Mouse (Mus musculus): ENCODE measurements around the gene Olfr960. TPM values are rescaled to one million over a fixed set of nuclear protein-coding genes. Genes with fewer than 3 reads are reported as not detected.

The Olfr960 gene
- polyA plus RNA-seq, 1 experiment from 2014 or later: not detected

- Histone ChIP-seq H3K9me3 (no peaks in the 10 kb centered on the region), H3K4me1 (no peaks in the 10 kb centered on the region), H3K4me3 (no peak overlapping the region), H3K4me2 (no peak overlapping the region), H3K27me3 (no peaks in the 10 kb centered on the region), H3K36me3 (no peaks in the 10 kb centered on the region), H3K9ac (no peak overlapping the region), H3K27ac (no peak overlapping the region)
- ATAC-seq (ENCODE audit: borderline replicate concordance, extremely low read depth, low FRiP score, low TSS enrichment): no peak
- WGBS: 24% methylated on average over 4 of the region's 4 CpGs
These were observed 12.9 kb downstream of the Olfr960 start for GRCm38 (mm10) chr9:39633913-39634594.

GRCm38 (mm10) chr9:39644785-39645184 is 23.6 kb downstream of the Olfr960 start, which contains the start of gene Olfr961:
Gene Olfr961 (plus strand): TSS chr9:39645085.
- Histone ChIP-seq H3K9ac (no peak within 1 kb of the TSS), H3K27me3 (no peaks in the 10 kb centered on the region), H3K27ac (no peak within 1 kb of the TSS), H3K9me3 (no peaks in the 10 kb centered on the region), H3K4me3 (no peak within 1 kb of the TSS), H3K36me3 (no peaks in the 10 kb centered on the region), H3K4me2 (no peak within 1 kb of the TSS), H3K4me1 (no peaks in the 10 kb centered on the region)
- no peak for ATAC-seq (ENCODE audit: borderline replicate concordance, extremely low read depth, low FRiP score, low TSS enrichment)

DNA sequence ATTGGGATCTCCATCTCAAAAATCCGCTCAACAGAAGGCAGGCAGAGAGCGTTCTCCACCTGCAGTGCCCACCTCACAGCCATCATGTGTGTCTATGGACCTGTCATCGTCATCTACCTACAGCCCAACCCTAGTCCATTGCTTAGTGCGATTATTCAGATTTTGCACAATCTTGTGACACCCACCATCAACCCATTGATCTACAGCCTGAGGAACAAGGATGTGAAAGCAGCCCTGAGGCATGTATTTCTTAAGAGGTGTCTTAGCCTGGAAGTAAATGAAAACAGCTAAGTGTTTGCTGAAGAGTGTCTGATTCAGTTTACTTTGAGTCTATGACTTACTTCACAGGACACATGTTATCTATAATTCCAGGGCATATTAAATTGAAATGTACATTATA is 26.2 kb downstream of the Olfr960 start:
- no peak overlapping the region for H3K9ac ChIP-seq
- H3K36me3 ChIP-seq: no peaks in the 10 kb centered on the region
- H3K4me3 ChIP-seq: no peak overlapping the region
- H3K27me3 ChIP-seq: no peaks in the 10 kb centered on the region
- H3K4me2 ChIP-seq: no peak overlapping the region
- no peak for ATAC-seq (ENCODE audit: borderline replicate concordance, extremely low read depth, low FRiP score, low TSS enrichment)
- WGBS: 75% methylated on average over 4 of the region's 4 CpGs
- H3K9me3 ChIP-seq: no peaks in the 10 kb centered on the region
- H3K27ac ChIP-seq: no peak overlapping the region
- H3K4me1 ChIP-seq: no peaks in the 10 kb centered on the region

GRCm38 (mm10) chr9:39654756-39655396 is 33.7 kb downstream of the Olfr960 start:
- H3K4me2 ChIP-seq: no peak overlapping the region
- no peak overlapping the region for H3K4me3 ChIP-seq
- 56% methylated on average over 6 of the region's 6 CpGs for WGBS
- H3K9ac ChIP-seq: no peak overlapping the region
- no peaks in the 10 kb centered on the region for H3K36me3 ChIP-seq
- H3K4me1 ChIP-seq: no peaks in the 10 kb centered on the region
- H3K9me3 ChIP-seq: no peaks in the 10 kb centered on the region
- no peaks in the 10 kb centered on the region for H3K27me3 ChIP-seq
- no peak for ATAC-seq (ENCODE audit: borderline replicate concordance, extremely low read depth, low FRiP score, low TSS enrichment)
- no peak overlapping the region for H3K27ac ChIP-seq

DNA sequence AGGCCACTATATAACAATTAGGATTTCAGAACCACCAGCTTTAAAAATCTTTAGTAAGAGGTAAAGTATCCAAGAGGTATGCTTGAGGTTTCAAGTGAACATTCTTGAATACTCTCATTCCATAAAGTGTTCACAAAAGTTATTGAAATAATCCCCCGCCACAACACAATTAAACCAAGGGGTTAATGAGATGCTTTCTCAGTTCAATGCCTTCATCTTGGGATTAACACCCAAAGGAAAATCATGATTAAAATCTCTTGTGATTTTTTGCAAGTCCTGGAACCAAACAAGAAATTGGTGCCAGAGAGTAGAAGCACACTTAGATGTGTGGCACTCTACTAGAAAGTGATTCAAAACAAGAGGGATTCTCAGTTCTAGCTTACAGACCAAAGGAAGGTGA is 45.7 kb downstream of the Olfr960 start, which contains the start of gene Olfr963:
Gene Olfr963 (plus strand): TSS at position 301 of the 400 bp plus-strand sequence.
- H3K27ac ChIP-seq: no peak within 1 kb of the TSS
- no peak within 1 kb of the TSS for H3K4me3 ChIP-seq
- H3K9ac ChIP-seq: no peak within 1 kb of the TSS
- no peaks in the 10 kb centered on the region for H3K9me3 ChIP-seq
- no peak within 1 kb of the TSS for H3K4me2 ChIP-seq
- H3K4me1 ChIP-seq: no peaks in the 10 kb centered on the region
- no peak for ATAC-seq (ENCODE audit: borderline replicate concordance, extremely low read depth, low FRiP score, low TSS enrichment)
- H3K36me3 ChIP-seq: no peaks in the 10 kb centered on the region
- 82% methylated on average over 1 of the region's 1 CpGs for WGBS
- no peaks in the 10 kb centered on the region for H3K27me3 ChIP-seq

DNA sequence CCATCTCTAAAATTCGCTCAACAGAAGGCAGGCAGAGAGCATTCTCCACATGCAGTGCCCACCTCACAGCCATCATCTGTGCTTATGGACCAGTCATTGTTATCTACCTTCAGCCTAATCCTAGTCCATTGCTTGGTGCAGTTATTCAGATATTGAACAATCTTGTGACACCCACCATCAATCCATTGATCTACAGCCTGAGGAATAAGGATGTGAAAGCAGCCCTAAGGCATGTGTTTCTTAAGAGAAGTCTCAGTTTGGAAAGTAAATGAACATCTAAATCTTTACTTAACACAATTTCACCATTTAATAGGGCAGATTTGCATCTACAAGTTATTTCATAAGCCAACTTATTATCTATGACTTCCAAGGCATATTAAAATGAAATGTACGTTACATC is 48.5 kb downstream of the Olfr960 start:
- Histone ChIP-seq H3K4me2 (no peak overlapping the region), H3K9ac (no peak overlapping the region), H3K4me3 (no peak overlapping the region), H3K27ac (no peak overlapping the region), H3K9me3 (no peaks in the 10 kb centered on the region), H3K4me1 (no peaks in the 10 kb centered on the region), H3K27me3 (no peaks in the 10 kb centered on the region), H3K36me3 (no peaks in the 10 kb centered on the region)
- no peak for ATAC-seq (ENCODE audit: borderline replicate concordance, extremely low read depth, low FRiP score, low TSS enrichment)
- WGBS: 58% methylated on average over 2 of the region's 2 CpGs

Other genes starting within 250 kb of the Olfr960 start
- gene Olfr951, start 234.0 kb upstream of the Olfr960 start, polyA plus RNA-seq (2015; fragmentation: Nextera tagmentation; extraction: Ambion mirVana): not detected in 2 replicates
- not detected in 2 replicates for gene Olfr952, start 194.2 kb upstream of the Olfr960 start, polyA plus RNA-seq (2015; fragmentation: Nextera tagmentation; extraction: Ambion mirVana)
- not detected in 2 replicates for gene Olfr954, start 164.7 kb upstream of the Olfr960 start, polyA plus RNA-seq (2015; fragmentation: Nextera tagmentation; extraction: Ambion mirVana)
- not detected in 2 replicates for gene Olfr955, start 149.4 kb upstream of the Olfr960 start, polyA plus RNA-seq (2015; fragmentation: Nextera tagmentation; extraction: Ambion mirVana)
- gene Olfr44, start 127.4 kb upstream of the Olfr960 start, polyA plus RNA-seq (2015; fragmentation: Nextera tagmentation; extraction: Ambion mirVana): not detected in 2 replicates
- gene Olfr957, start 105.6 kb upstream of the Olfr960 start, polyA plus RNA-seq (2015; fragmentation: Nextera tagmentation; extraction: Ambion mirVana): not detected in 2 replicates
- gene Olfr958, start 67.3 kb upstream of the Olfr960 start, polyA plus RNA-seq (2015; fragmentation: Nextera tagmentation; extraction: Ambion mirVana): not detected in 2 replicates
- gene Olfr959, start 45.8 kb upstream of the Olfr960 start, polyA plus RNA-seq (2015; fragmentation: Nextera tagmentation; extraction: Ambion mirVana): not detected in 2 replicates
- 8.2 and 10.0 TPM in 2 replicates for gene AW551984, start 17.0 kb upstream of the Olfr960 start, polyA plus RNA-seq (2015; fragmentation: Nextera tagmentation; extraction: Ambion mirVana)
- gene Olfr148, start 10.7 kb upstream of the Olfr960 start, polyA plus RNA-seq (2015; fragmentation: Nextera tagmentation; extraction: Ambion mirVana): not detected in 2 replicates
- gene Olfr961, start 23.7 kb downstream of the Olfr960 start, polyA plus RNA-seq (2015; fragmentation: Nextera tagmentation; extraction: Ambion mirVana): not detected in 2 replicates
- not detected in 2 replicates for gene Olfr963, start 45.8 kb downstream of the Olfr960 start, polyA plus RNA-seq (2015; fragmentation: Nextera tagmentation; extraction: Ambion mirVana)
- not detected in 2 replicates for gene Olfr149, start 85.7 kb downstream of the Olfr960 start, polyA plus RNA-seq (2015; fragmentation: Nextera tagmentation; extraction: Ambion mirVana)
- gene Olfr965, start 90.0 kb downstream of the Olfr960 start, polyA plus RNA-seq (2015; fragmentation: Nextera tagmentation; extraction: Ambion mirVana): not detected in 2 replicates
- gene Olfr150, start 109.6 kb downstream of the Olfr960 start, polyA plus RNA-seq (2015; fragmentation: Nextera tagmentation; extraction: Ambion mirVana): not detected in 2 replicates
- gene Olfr967, start 124.9 kb downstream of the Olfr960 start, polyA plus RNA-seq (2015; fragmentation: Nextera tagmentation; extraction: Ambion mirVana): not detected in 2 replicates
- gene Olfr968, start 161.9 kb downstream of the Olfr960 start, polyA plus RNA-seq (2015; fragmentation: Nextera tagmentation; extraction: Ambion mirVana): not detected in 2 replicates
- gene Olfr969, start 169.6 kb downstream of the Olfr960 start, polyA plus RNA-seq (2015; fragmentation: Nextera tagmentation; extraction: Ambion mirVana): not detected in 2 replicates
- gene Olfr970, start 187.5 kb downstream of the Olfr960 start, polyA plus RNA-seq (2015; fragmentation: Nextera tagmentation; extraction: Ambion mirVana): not detected in 2 replicates
- not detected in 2 replicates for gene Olfr971, start 215.5 kb downstream of the Olfr960 start, polyA plus RNA-seq (2015; fragmentation: Nextera tagmentation; extraction: Ambion mirVana)
- gene Olfr972, start 245.0 kb downstream of the Olfr960 start, polyA plus RNA-seq (2015; fragmentation: Nextera tagmentation; extraction: Ambion mirVana): not detected in 2 replicates